Comparison of ENCODE assay signal across 8 mouse cellular contexts in genomic region chr13:54071606-54072331, GRCm38 (mm10). TPM values are rescaled to one million over a fixed set of nuclear protein-coding genes. Genes with fewer than 3 reads are reported as not detected.
DNase-seq lines count a peak whose midpoint lies in the region; ATAC-seq and TF ChIP-seq lines count a peak whose summit lies in the region.

TSS of gene Sfxn1 (plus strand) at chr13:54071869.

- peak; percentile 83 to 88 for DNase-seq in B cell, adult 2 months
- peak; percentile 88 for DNase-seq in heart, embryonic 10.5 days (ENCODE audit: low spot score)
- peak; percentile 81 for DNase-seq in midbrain, postnatal 0 days (ENCODE audit: low spot score)
- peak; percentile 78 to 80 for DNase-seq in spleen, postnatal 36 days (ENCODE audit: low spot score in 2 of 2)

- no peak for TF ChIP-seq CTCF in bone marrow, adult 2 months (IDR thresholded peaks at IDR 0.05; ENCODE audit: control insufficient read depth, insufficient read depth, low read length)
- TF ChIP-seq CTCF in embryonic fibroblast, embryonic 13.5 days (IDR thresholded peaks at IDR 0.05; ENCODE audit: borderline replicate concordance, insufficient read depth, low read length): no peak
- no peak for TF ChIP-seq CTCF in midbrain, postnatal 0 days (IDR thresholded peaks at IDR 0.05)

- under 1% methylated on average over 74 of the region's 74 CpGs for WGBS in bone marrow, adult 2 months
- under 1% methylated on average over 74 of the region's 74 CpGs for WGBS in heart, embryonic 10.5 days
- under 1% methylated on average over 74 of the region's 74 CpGs for WGBS in kidney, embryonic 15.5 days
- WGBS in limb, embryonic 15.5 days: under 1% methylated on average over 74 of the region's 74 CpGs
- WGBS in midbrain, postnatal 0 days: under 1% methylated on average over 53 of the region's 74 CpGs

- no peaks in the 10 kb centered on the region for H3K9me3 ChIP-seq in heart, embryonic 10.5 days
- no peaks in the 10 kb centered on the region for H3K9me3 ChIP-seq in kidney, embryonic 15.5 days (replicated peaks)
- no peaks in the 10 kb centered on the region for H3K9me3 ChIP-seq in limb, embryonic 15.5 days
- no peaks in the 10 kb centered on the region for H3K9me3 ChIP-seq in midbrain, postnatal 0 days (ENCODE audit: low read length)

- TF ChIP-seq POLR2A in bone marrow, adult 2 months (IDR thresholded peaks at IDR 0.05; ENCODE audit: borderline replicate concordance, control insufficient read depth, low read depth, low read length): peak; percentile 11; the same call in 1 of the 2 replicates
- TF ChIP-seq POLR2A in embryonic fibroblast, embryonic 13.5 days (IDR thresholded peaks at IDR 0.05; ENCODE audit: low read depth, low read length): no peak; the same call in 1 of the 2 replicates

- peak within 1 kb of the TSS; percentile 85 for H3K9ac ChIP-seq in kidney, embryonic 15.5 days
- H3K9ac ChIP-seq in limb, embryonic 15.5 days: peak within 1 kb of the TSS; percentile 55
- H3K9ac ChIP-seq in midbrain, postnatal 0 days (replicated peaks; ENCODE audit: low read length, poor library complexity, severe bottlenecking): peak within 1 kb of the TSS; percentile 83

- no peaks in the 10 kb centered on the region for H3K27me3 ChIP-seq in heart, embryonic 10.5 days (ENCODE audit: insufficient read depth, poor library complexity, severe bottlenecking)
- H3K27me3 ChIP-seq in kidney, embryonic 15.5 days: 0 out of 2 replicates have a peak, but pooled peaks cover 2% of the 10 kb centered on the region
- no peaks in the 10 kb centered on the region for H3K27me3 ChIP-seq in limb, embryonic 15.5 days
- H3K27me3 ChIP-seq in midbrain, postnatal 0 days (ENCODE audit: insufficient read depth, low read length): no peaks in the 10 kb centered on the region

- peak; percentile 82 for ATAC-seq in kidney, embryonic 15.5 days (replicated peaks; ENCODE audit: low FRiP score)
- peak; percentile 70; the same call in 1 of the 2 replicates for ATAC-seq in limb, embryonic 15.5 days (ENCODE audit: insufficient number of reproducible peaks, low FRiP score, low TSS enrichment, low read depth)
- ATAC-seq in midbrain, postnatal 0 days (ENCODE audit: low FRiP score): peak; percentile 87

- peaks cover 3% of the 10 kb centered on the region; the same call in 1 of the 2 replicates for H3K36me3 ChIP-seq in heart, embryonic 10.5 days
- peaks cover 9% of the 10 kb centered on the region; the same call in 1 of the 2 replicates for H3K36me3 ChIP-seq in kidney, embryonic 15.5 days
- H3K36me3 ChIP-seq in limb, embryonic 15.5 days: no peaks in the 10 kb centered on the region
- no peaks in the 10 kb centered on the region for H3K36me3 ChIP-seq in midbrain, postnatal 0 days (ENCODE audit: insufficient read depth, low read length)

- peak within 1 kb of the TSS; percentile 88 for H3K4me3 ChIP-seq in bone marrow, adult 2 months (replicated peaks; ENCODE audit: control insufficient read depth, low read depth, low read length)
- peak within 1 kb of the TSS; percentile 64 for H3K4me3 ChIP-seq in embryonic fibroblast, embryonic 13.5 days (ENCODE audit: insufficient read depth, low read length)
- peak within 1 kb of the TSS; percentile 92 for H3K4me3 ChIP-seq in heart, embryonic 10.5 days
- peak within 1 kb of the TSS; percentile 90 for H3K4me3 ChIP-seq in kidney, embryonic 15.5 days (replicated peaks)
- peak within 1 kb of the TSS; percentile 80 for H3K4me3 ChIP-seq in limb, embryonic 15.5 days
- H3K4me3 ChIP-seq in midbrain, postnatal 0 days (ENCODE audit: low read depth, low read length): peak within 1 kb of the TSS; percentile 71

- H3K4me2 ChIP-seq in kidney, embryonic 15.5 days: peak within 1 kb of the TSS; percentile 78
- peak within 1 kb of the TSS; percentile 79 for H3K4me2 ChIP-seq in limb, embryonic 15.5 days
- peak within 1 kb of the TSS; percentile 74 for H3K4me2 ChIP-seq in midbrain, postnatal 0 days (ENCODE audit: low read depth, low read length, poor library complexity, severe bottlenecking)

- peak within 1 kb of the TSS; percentile 55 for H3K27ac ChIP-seq in bone marrow, adult 2 months (ENCODE audit: control insufficient read depth, insufficient read depth, low read depth, low read length, poor library complexity)
- H3K27ac ChIP-seq in embryonic fibroblast, embryonic 13.5 days (ENCODE audit: insufficient read depth, low read length): peak within 1 kb of the TSS; percentile 28
- H3K27ac ChIP-seq in heart, embryonic 10.5 days: peak within 1 kb of the TSS; percentile 97
- H3K27ac ChIP-seq in kidney, embryonic 15.5 days: peak within 1 kb of the TSS; percentile 87
- H3K27ac ChIP-seq in limb, embryonic 15.5 days: peak within 1 kb of the TSS; percentile 75
- H3K27ac ChIP-seq in midbrain, postnatal 0 days (ENCODE audit: low read depth, low read length): peak within 1 kb of the TSS; percentile 85

- H3K4me1 ChIP-seq in bone marrow, adult 2 months (ENCODE audit: control insufficient read depth, insufficient read depth, low read length): peaks cover 2% of the 10 kb centered on the region
- H3K4me1 ChIP-seq in embryonic fibroblast, embryonic 13.5 days (ENCODE audit: control insufficient read depth, insufficient read depth, low read length): no peaks in the 10 kb centered on the region
- H3K4me1 ChIP-seq in heart, embryonic 10.5 days: peaks cover 24% of the 10 kb centered on the region
- H3K4me1 ChIP-seq in kidney, embryonic 15.5 days: peaks cover 16% of the 10 kb centered on the region
- peaks cover 10% of the 10 kb centered on the region for H3K4me1 ChIP-seq in limb, embryonic 15.5 days
- 0 out of 2 replicates have a peak, but pooled peaks cover 7% of the 10 kb centered on the region for H3K4me1 ChIP-seq in midbrain, postnatal 0 days (ENCODE audit: insufficient read depth, low read length)

RNA-seq across cellular contexts. Expression of gene Sfxn1, which starts in this region (rescaled TPM):
- polyA plus RNA-seq in bone marrow, adult 2 months (2011; ENCODE audit: insufficient read depth, insufficient read length, low replicate concordance, missing spikeins): 27.5 and 32.3 TPM in 2 replicates
- 55.0 and 63.9 TPM in 2 replicates for polyA plus RNA-seq in embryonic fibroblast, embryonic 13.5 days (2011; ENCODE audit: insufficient read length, low read depth, missing spikeins)
- 36.9 and 59.4 TPM in 2 replicates for polyA plus RNA-seq in heart, embryonic 10.5 days (2016; fragmentation: Nextera tagmentation; extraction: Ambion mirVana)
- 95.7 and 97.2 TPM in 2 replicates for polyA plus RNA-seq in kidney, embryonic 15.5 days (2015; fragmentation: Nextera tagmentation; extraction: Ambion mirVana)
- 41.3 and 46.3 TPM in 2 replicates for polyA plus RNA-seq in limb, embryonic 15.5 days (2015; fragmentation: Nextera tagmentation; extraction: Ambion mirVana)
- 81.8 and 93.2 TPM in 2 replicates for total RNA-seq in midbrain, postnatal 0 days (2014; rRNA removed)
- polyA plus RNA-seq in midbrain, postnatal 0 days (2015; fragmentation: Nextera tagmentation; extraction: Ambion mirVana): 128 and 137 TPM in 2 replicates

Comparison
In these comparisons a context has a peak if more than half of its experiments do, and no peak if none do; other contexts are left out.
1. Peak in every context shown above with its lines: DNase-seq, ATAC-seq, H3K4me3 ChIP-seq and H3K27ac ChIP-seq.
2. H3K27ac ChIP-seq: peak in every context shown above with its lines; median percentile 97 in heart, embryonic 10.5 days; 87 in kidney, embryonic 15.5 days; 85 in midbrain, postnatal 0 days; 75 in limb, embryonic 15.5 days; 55 in bone marrow, adult 2 months; 28 in embryonic fibroblast, embryonic 13.5 days.